ENCODE assay signal across 26 mouse cellular contexts in genomic region chr1:90917509-90917908, GRCm38 (mm10). TPM values are rescaled to one million over a fixed set of nuclear protein-coding genes. Genes with fewer than 3 reads are reported as not detected.
DNase-seq lines count a peak whose midpoint lies in the region; ATAC-seq and TF ChIP-seq lines count a peak whose summit lies in the region.
"Had no signal": no experiment of that assay in that cellular context is flagged by ENCODE, and none has a peak within 500 bp of the region (broad histone marks: within the 10 kb centered on the region; RNA-seq: fewer than 3 reads in every experiment).

No protein-coding gene starts in this region.

- no peak overlapping the region for H3K27ac ChIP-seq in heart, embryonic 12.5 days (ENCODE audit: poor library complexity, severe bottlenecking)
- H3K27ac ChIP-seq in embryonic facial prominence, embryonic 10.5 days (replicated peaks) = 0 out of 2 replicates have a peak overlapping the region, but pooled peaks have one; percentile 1
- no peak overlapping the region for H3K27ac ChIP-seq in thymus, adult 2 months (ENCODE audit: control insufficient read depth, insufficient read depth, low read length)
- H3K27ac ChIP-seq: forebrain, embryonic 13.5 days; heart, embryonic 13.5 days; hindbrain, embryonic 10.5 days; kidney, embryonic 15.5 days; limb, embryonic 15.5 days; liver, embryonic 15.5 days; macrophage; midbrain, embryonic 15.5 days; neural tube, embryonic 15.5 days had no signal

- H3K4me3 ChIP-seq in heart, embryonic 12.5 days = no peak overlapping the region
- H3K4me3 ChIP-seq in embryonic facial prominence, embryonic 10.5 days = no peak overlapping the region
- no peak overlapping the region for H3K4me3 ChIP-seq in thymus, adult 2 months (ENCODE audit: control insufficient read depth, insufficient read depth, low read length)
- H3K4me3 ChIP-seq: forebrain, embryonic 13.5 days; heart, embryonic 13.5 days; hindbrain, embryonic 10.5 days; kidney, embryonic 15.5 days; limb, embryonic 15.5 days; liver, embryonic 15.5 days; midbrain, embryonic 15.5 days; neural tube, embryonic 15.5 days had no signal

- no peak for ATAC-seq in heart, embryonic 12.5 days (ENCODE audit: insufficient number of reproducible peaks, low FRiP score)
- ATAC-seq in CD4-positive, CD25-positive, alpha-beta regulatory T cell, adult 4 months = no peak
- ATAC-seq: forebrain, embryonic 13.5 days; midbrain, embryonic 15.5 days had no signal

- no peak for DNase-seq in heart, adult 11 months
- peak; percentile 16 for DNase-seq in left cerebral cortex, postnatal 4 days
- DNase-seq in left cerebral cortex, postnatal 25 days (ENCODE audit: low spot score in 2 of 2) = no peak
- DNase-seq in embryonic facial prominence, embryonic 10.5 days (ENCODE audit: low spot score) = no peak
- DNase-seq in retina, postnatal 1 day = peak; percentile 68
- DNase-seq in thymus, adult 2 months = no peak
- DNase-seq: adrenal gland, postnatal 25 days; cerebellum, adult 11-12 months; gastrocnemius, postnatal 25 days; kidney, postnatal 4 days; layer of hippocampus, postnatal 36 days; right cerebral cortex, postnatal 25 days had no signal

- H3K36me3 ChIP-seq in heart, embryonic 12.5 days = no peaks in the 10 kb centered on the region
- no peaks in the 10 kb centered on the region for H3K36me3 ChIP-seq in embryonic facial prominence, embryonic 10.5 days (replicated peaks)
- no peaks in the 10 kb centered on the region for H3K36me3 ChIP-seq in thymus, adult 2 months (ENCODE audit: control insufficient read depth, insufficient read depth, low read length)
- H3K36me3 ChIP-seq: heart, embryonic 13.5 days; hindbrain, embryonic 10.5 days; kidney, embryonic 15.5 days; limb, embryonic 15.5 days; liver, embryonic 15.5 days; midbrain, embryonic 15.5 days; neural tube, embryonic 15.5 days had no signal

- peaks cover 6% of the 10 kb centered on the region; the same call in 1 of the 2 replicates for H3K27me3 ChIP-seq in heart, embryonic 12.5 days (replicated peaks)
- H3K27me3 ChIP-seq in embryonic facial prominence, embryonic 10.5 days (replicated peaks; ENCODE audit: low read depth, poor library complexity, severe bottlenecking) = peaks cover 34% of the 10 kb centered on the region
- H3K27me3 ChIP-seq in thymus, adult 2 months (ENCODE audit: control insufficient read depth, insufficient read depth, low read length) = peaks cover 3% of the 10 kb centered on the region; the same call in 1 of the 2 replicates
- H3K27me3 ChIP-seq: midbrain, embryonic 15.5 days had no signal

- H3K9ac ChIP-seq in heart, embryonic 12.5 days = no peak overlapping the region
- H3K9ac ChIP-seq: forebrain, embryonic 13.5 days; heart, embryonic 13.5 days; kidney, embryonic 15.5 days; limb, embryonic 15.5 days; liver, embryonic 15.5 days; midbrain, embryonic 15.5 days; neural tube, embryonic 15.5 days had no signal

- H3K4me1 ChIP-seq in heart, embryonic 12.5 days (replicated peaks) = peaks cover 24% of the 10 kb centered on the region
- H3K4me1 ChIP-seq in embryonic facial prominence, embryonic 10.5 days = peaks cover 16% of the 10 kb centered on the region
- no peaks in the 10 kb centered on the region; the same call in 1 of the 2 replicates for H3K4me1 ChIP-seq in thymus, adult 2 months (replicated peaks; ENCODE audit: control insufficient read depth, insufficient read depth, low read length)

- 0 out of 2 replicates have a peak overlapping the region, but pooled peaks have one; percentile 21 for H3K4me2 ChIP-seq in heart, embryonic 12.5 days
- H3K4me2 ChIP-seq: forebrain, embryonic 13.5 days; heart, embryonic 13.5 days; kidney, embryonic 15.5 days; limb, embryonic 15.5 days; liver, embryonic 15.5 days; midbrain, embryonic 15.5 days; neural tube, embryonic 15.5 days had no signal

- H3K9me3 ChIP-seq in heart, embryonic 12.5 days (replicated peaks) = peaks cover 11% of the 10 kb centered on the region
- peaks cover 11% of the 10 kb centered on the region; the same call in 1 of the 2 replicates for H3K9me3 ChIP-seq in embryonic facial prominence, embryonic 10.5 days
- H3K9me3 ChIP-seq: kidney, embryonic 15.5 days; limb, embryonic 15.5 days; liver, embryonic 15.5 days; neural tube, embryonic 15.5 days had no signal

- intact Hi-C loops in left cerebral cortex, postnatal 4 days (cut with DNase I) = no loop called here
- intact Hi-C loops in left cerebral cortex, postnatal 25 days (cut with DNase I) = no loop called here

- TF ChIP-seq POLR2A in thymus, adult 2 months (IDR thresholded peaks at IDR 0.05; ENCODE audit: control insufficient read depth, extremely low read depth, insufficient read depth, low read length, poor library complexity) = no peak

- WGBS in heart, embryonic 12.5 days = 40% methylated on average over 6 of the region's 6 CpGs
- 46% methylated on average over 6 of the region's 6 CpGs for WGBS in embryonic facial prominence, embryonic 10.5 days
- WGBS in thymus, adult 2 months = 67% methylated on average over 6 of the region's 6 CpGs

- TF ChIP-seq CTCF in thymus, adult 2 months (IDR thresholded peaks at IDR 0.05; ENCODE audit: borderline replicate concordance, control insufficient read depth, extremely low read depth, insufficient read depth, low read length, poor library complexity) = no peak

RNA-seq across cellular contexts. Expression of gene Mlph, which starts 2.6 kb away (rescaled TPM):
- 0.31 and 0.35 TPM in 2 replicates for polyA plus RNA-seq in heart, embryonic 12.5 days (2016; fragmentation: Nextera tagmentation; extraction: Ambion mirVana)
- total RNA-seq in left cerebral cortex, postnatal 4 days (2021) = under 1 TPM; 0.40 to 0.79 TPM
- total RNA-seq in left cerebral cortex, postnatal 25 days (2021) = 1 to 10 TPM in 1 of 2 experiments, under 1 TPM in 1; 0.85 to 1.3 TPM
- 0.06 and 0.14 TPM in 2 replicates for polyA plus RNA-seq in embryonic facial prominence, embryonic 10.5 days (2016; fragmentation: Nextera tagmentation; extraction: Ambion mirVana)
- 1.4 and 2.0 TPM in 2 replicates for polyA plus RNA-seq in thymus, adult 2 months (2012; rRNA removed)
- not detected for polyA plus RNA-seq in CD4-positive, CD25-positive, alpha-beta regulatory T cell, adult 4 months (2017; shearing (Covaris generic))
- polyA plus RNA-seq: liver, embryonic 15.5 days had no signal

RNA-seq across cellular contexts. Expression of gene Prlh, which starts 35.4 kb away (rescaled TPM):
- not detected in 2 replicates for polyA plus RNA-seq in heart, embryonic 12.5 days (2016; fragmentation: Nextera tagmentation; extraction: Ambion mirVana)
- not detected for total RNA-seq in left cerebral cortex, postnatal 4 days (2021)
- total RNA-seq in left cerebral cortex, postnatal 25 days (2021) = not detected
- polyA plus RNA-seq in embryonic facial prominence, embryonic 10.5 days (2016; fragmentation: Nextera tagmentation; extraction: Ambion mirVana) = not detected in 2 replicates
- polyA plus RNA-seq in thymus, adult 2 months (2012; rRNA removed) = not detected in 2 replicates
- not detected for polyA plus RNA-seq in CD4-positive, CD25-positive, alpha-beta regulatory T cell, adult 4 months (2017; shearing (Covaris generic))
- total RNA-seq: adrenal gland, postnatal 25 days; gastrocnemius, postnatal 25 days; layer of hippocampus, postnatal 36 days; left cerebral cortex, postnatal 14 days had no signal
- polyA plus RNA-seq: embryonic facial prominence, embryonic 11.5 days; forebrain, embryonic 13.5 days; heart, embryonic 13.5 days; hindbrain, embryonic 10.5 days; kidney, embryonic 15.5 days; limb, embryonic 15.5 days; liver, embryonic 15.5 days; lung, embryonic 16.5 days; macrophage; midbrain, embryonic 15.5 days; neural tube, embryonic 15.5 days had no signal

RNA-seq across cellular contexts. Expression of gene Rab17, which starts 52.0 kb away (rescaled TPM):
- polyA plus RNA-seq in heart, embryonic 12.5 days (2016; fragmentation: Nextera tagmentation; extraction: Ambion mirVana) = 0.64 and 1.3 TPM in 2 replicates
- total RNA-seq in left cerebral cortex, postnatal 4 days (2021) = not detected
- total RNA-seq in left cerebral cortex, postnatal 25 days (2021) = under 1 TPM in 1 of 2 experiments, not detected in 1; 0.41 TPM
- 0.39 and 0.44 TPM in 2 replicates for polyA plus RNA-seq in embryonic facial prominence, embryonic 10.5 days (2016; fragmentation: Nextera tagmentation; extraction: Ambion mirVana)
- polyA plus RNA-seq in thymus, adult 2 months (2012; rRNA removed) = 0.85 and 0.94 TPM in 2 replicates
- polyA plus RNA-seq in CD4-positive, CD25-positive, alpha-beta regulatory T cell, adult 4 months (2017; shearing (Covaris generic)) = not detected
- total RNA-seq: adrenal gland, postnatal 25 days; gastrocnemius, postnatal 25 days; layer of hippocampus, postnatal 36 days had no signal
- polyA plus RNA-seq: forebrain, embryonic 13.5 days; macrophage; neural tube, embryonic 15.5 days had no signal

Comparison
In these comparisons a context has a peak if more than half of its experiments do, and no peak if none do; other contexts are left out.
1. DNase-seq: peak in left cerebral cortex, postnatal 4 days (single experiment) and retina, postnatal 1 day (single experiment); none in heart, adult 11 months (single experiment), left cerebral cortex, postnatal 25 days (0 of 2), embryonic facial prominence, embryonic 10.5 days (single experiment) and thymus, adult 2 months (single experiment).